Mouse (Mus musculus) left cerebral cortex, postnatal 14 days (tissue): ENCODE results near the gene Abcc2. TPM values are rescaled to one million over a fixed set of nuclear protein-coding genes. Genes with fewer than 3 reads are reported as not detected.
A peak's percentile ranks its signal among the peaks of the same experiment; 100 is the strongest.

Experiments used
- DNase-seq, 2 experiments: peaks; one replicate each; pipeline ENCODE4 v3.0.0; 2021 to 2022; ENCODE audit warnings: low spot score in 2 of 2, mixed read lengths in 1 of 2
- intact Hi-C: fragments of 180-260 bp; cut with DNase I; formaldehyde crosslinking; loops from one replicate; pipeline ENCODE4 v1.15.1; 2025
- total RNA-seq, 2 experiments: library from RNA; stranded (reverse); gene quantifications; 2 replicates each; pipeline ENCODE4 v1.2.3; 2021

The Abcc2 gene
- total RNA-seq, 2 experiments from 2014 or later: 0.11 to 0.66 TPM

GRCm38 (mm10) chr19:43775433-43775832, 6.6 kb upstream of the Abcc2 start:
- no peak for DNase-seq
- intact Hi-C loops: no loop called here

- no peak for DNase-seq
- intact Hi-C loops: no loop called here
Measured at GRCm38 (mm10) chr19:43776561-43776960, 5.4 kb upstream of the Abcc2 start.

- intact Hi-C loops: no loop called here
- DNase-seq: no peak
Measured at GRCm38 (mm10) chr19:43777308-43777707, 4.7 kb upstream of the Abcc2 start.

GRCm38 (mm10) chr19:43780391-43780790, 1.6 kb upstream of the Abcc2 start:
- intact Hi-C loops: no loop called here
- no peak for DNase-seq

GRCm38 (mm10) chr19:43784761-43785160, 2.8 kb downstream of the Abcc2 start:
- intact Hi-C loops: no loop called here
- no peak for DNase-seq

GRCm38 (mm10) chr19:43786249-43787026, 4.4 kb downstream of the Abcc2 start:
- intact Hi-C loops: no loop called here
- DNase-seq: no peak

GRCm38 (mm10) chr19:43789817-43790216, 7.8 kb downstream of the Abcc2 start:
- no peak for DNase-seq
- intact Hi-C loops: no loop called here

- intact Hi-C loops: no loop called here
Measured at GRCm38 (mm10) chr19:43792537-43792936, 10.5 kb downstream of the Abcc2 start.

GRCm38 (mm10) chr19:43793951-43794350, 12.0 kb downstream of the Abcc2 start:
- DNase-seq: no peak
- intact Hi-C loops: no loop called here

More at GRCm38 (mm10) chr19:43792537-43792936, 10.5 kb downstream of the Abcc2 start:
- DNase-seq: no peak

GRCm38 (mm10) chr19:43795511-43795910, 13.5 kb downstream of the Abcc2 start:
- no peak for DNase-seq
- intact Hi-C loops: no loop called here

- no peak for DNase-seq
- intact Hi-C loops: no loop called here
Measured at GRCm38 (mm10) chr19:43797216-43797615, 15.2 kb downstream of the Abcc2 start.

- intact Hi-C loops: no loop called here
- DNase-seq: no peak
Measured at GRCm38 (mm10) chr19:43801427-43802051, 19.5 kb downstream of the Abcc2 start.

GRCm38 (mm10) chr19:43803866-43804265, 21.9 kb downstream of the Abcc2 start:
- intact Hi-C loops: no loop called here
- no peak for DNase-seq

- DNase-seq: no peak
- intact Hi-C loops: no loop called here
Measured at GRCm38 (mm10) chr19:43809331-43809730, 27.3 kb downstream of the Abcc2 start.

- intact Hi-C loops: no loop called here
- no peak for DNase-seq
Measured at GRCm38 (mm10) chr19:43811419-43811818, 29.4 kb downstream of the Abcc2 start.

- DNase-seq: no peak
- intact Hi-C loops: no loop called here
Measured at GRCm38 (mm10) chr19:43813315-43813714, 31.3 kb downstream of the Abcc2 start.

GRCm38 (mm10) chr19:43815661-43816414, 33.8 kb downstream of the Abcc2 start:
- DNase-seq: peak; percentile 49
- intact Hi-C loops: no loop called here

- DNase-seq: no peak
- intact Hi-C loops: no loop called here
Measured at GRCm38 (mm10) chr19:43826855-43827254, 44.9 kb downstream of the Abcc2 start.

GRCm38 (mm10) chr19:43832425-43833069, 50.6 kb downstream of the Abcc2 start:
- intact Hi-C loops: loop anchor here (5.0 kb wide), 2 partner anchors 110 to 125 kb away; partner anchors contain the start of gene Dnmbp
- peak; percentile 84 to 85 for DNase-seq

- no peak for DNase-seq
- intact Hi-C loops: no loop called here
Measured at GRCm38 (mm10) chr19:43843184-43843583, 61.2 kb downstream of the Abcc2 start.
